Mouse (Mus musculus): ENCODE results near the gene Ankrd65. TPM values are rescaled to one million over a fixed set of nuclear protein-coding genes. Genes with fewer than 3 reads are reported as not detected.

Ankrd65 gene
- total and polyA plus RNA-seq, 3 experiments: 0.12 TPM; not detected in 2

DNA sequence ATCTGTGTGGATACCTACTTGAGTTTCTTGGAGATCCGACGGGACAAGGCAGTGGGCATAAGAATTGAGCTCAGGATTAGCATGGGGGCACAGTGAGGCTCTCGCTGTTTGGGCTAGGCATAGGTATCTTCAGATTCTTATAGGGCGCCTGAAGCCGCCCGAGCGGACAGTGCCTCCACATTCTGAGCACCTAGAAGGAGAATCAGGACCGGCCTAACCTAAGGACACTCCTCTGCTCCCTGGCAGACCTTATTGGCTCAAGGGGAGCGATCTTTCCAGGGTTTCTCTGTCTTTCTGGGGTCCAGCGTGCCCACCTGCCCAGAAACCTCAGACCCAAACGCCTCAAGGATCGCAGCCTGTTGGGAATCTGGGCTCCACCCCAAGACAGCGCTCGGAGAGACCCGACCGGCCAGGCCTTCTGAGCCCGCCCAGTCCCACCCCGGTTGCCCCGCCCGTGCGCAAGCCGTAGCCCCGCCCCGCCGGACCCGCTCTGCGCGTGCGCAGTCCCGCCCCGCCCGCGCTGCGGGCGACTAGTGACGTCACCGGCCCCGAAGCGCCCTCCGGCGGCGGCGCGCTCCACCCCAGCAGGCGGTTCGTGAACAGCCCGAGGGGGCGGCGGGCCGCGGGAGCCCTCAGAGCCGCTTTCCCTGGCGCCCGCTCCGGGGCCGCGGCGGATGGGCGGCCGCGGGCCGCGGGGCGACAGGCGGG is 56.8 kb downstream of the Ankrd65 start, which contains the start of gene Dvl1 (continued):
- no peak for TF ChIP-seq CHD2 (IDR thresholded peaks at IDR 0.05; ENCODE audit: low read length)
- TF ChIP-seq ZKSCAN1 (IDR thresholded peaks at IDR 0.05; ENCODE audit: low read depth, low read length): no peak
- no peak for TF ChIP-seq MAFK (IDR thresholded peaks at IDR 0.05; ENCODE audit: borderline replicate concordance, low read depth, low read length)
- no peak for TF ChIP-seq USF2 (IDR thresholded peaks at IDR 0.05; ENCODE audit: borderline replicate concordance in 1 of 2, insufficient read depth in 1 of 2, low read depth in 1 of 2, low read length in 2 of 2)
- no peak for TF ChIP-seq HCFC1 (IDR thresholded peaks at IDR 0.05; ENCODE audit: low read depth, low read length)
- peak; percentile 8; the same call in 1 of the 2 replicates for TF ChIP-seq SIN3A (IDR thresholded peaks at IDR 0.05; ENCODE audit: low read length)
- peak; percentile 15; the same call in 1 of the 2 replicates for TF ChIP-seq MXI1 (IDR thresholded peaks at IDR 0.05; ENCODE audit: low read depth, low read length)
- no peak for TF ChIP-seq TAL1 (IDR thresholded peaks at IDR 0.05; ENCODE audit: low read length)
- TF ChIP-seq MAX (IDR thresholded peaks at IDR 0.05; ENCODE audit: low read length): no peak
- no peak for TF ChIP-seq MYC (IDR thresholded peaks at IDR 0.05; ENCODE audit: low read depth, low read length)

DNA sequence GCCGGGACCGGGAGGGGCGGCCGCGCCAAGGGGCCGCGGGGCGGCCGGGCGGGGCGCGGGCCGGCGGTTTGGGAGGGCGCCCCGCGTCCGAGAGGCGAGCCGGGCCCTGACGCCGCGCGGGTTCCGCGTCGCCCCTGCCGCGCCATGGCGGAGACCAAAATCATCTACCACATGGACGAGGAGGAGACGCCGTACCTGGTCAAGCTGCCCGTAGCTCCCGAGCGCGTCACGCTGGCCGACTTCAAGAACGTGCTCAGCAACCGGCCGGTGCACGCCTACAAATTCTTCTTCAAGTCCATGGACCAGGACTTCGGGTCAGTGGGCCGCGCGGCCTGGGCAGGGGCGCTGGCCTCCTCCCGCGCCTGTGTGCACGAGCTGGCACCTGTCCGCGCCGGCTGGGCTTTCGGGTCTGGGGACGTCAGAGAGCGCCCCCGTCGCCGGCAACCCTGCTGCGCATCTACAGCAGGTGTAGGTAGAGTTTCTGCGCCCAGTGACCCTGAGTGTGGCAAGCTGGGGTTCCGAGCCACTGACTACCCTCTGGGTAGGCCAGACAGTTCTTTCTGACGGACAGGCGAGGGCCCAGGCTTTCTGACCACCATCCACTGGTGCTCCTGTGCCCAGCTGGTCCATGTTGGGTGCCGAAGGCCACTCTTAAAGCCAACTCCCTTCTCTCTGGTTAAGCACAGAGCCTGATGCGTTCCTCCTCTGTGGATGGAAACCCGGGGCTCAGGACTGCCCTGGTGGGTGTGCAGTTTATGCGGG is 57.5 kb downstream of the Ankrd65 start:
- DNase-seq (ENCODE audit: low read depth, low spot score): peak; percentile 52
- TF ChIP-seq CTCF (IDR thresholded peaks at IDR 0.05 in 2 of 3, conservative IDR thresholded peaks at IDR 0.05 in 1 of 3; ENCODE audit: control insufficient read depth in 1 of 3, insufficient read depth in 1 of 3, low read depth in 2 of 3, low read length in 3 of 3, poor library complexity in 1 of 3, severe bottlenecking in 1 of 3): peak in 1 of 3 experiments; percentile 34; a peak in 1 of 6 replicates
- TF ChIP-seq USF2 (IDR thresholded peaks at IDR 0.05; ENCODE audit: borderline replicate concordance in 1 of 2, insufficient read depth in 1 of 2, low read depth in 1 of 2, low read length in 2 of 2): no peak
- TF ChIP-seq MXI1 (IDR thresholded peaks at IDR 0.05; ENCODE audit: low read depth, low read length): peak; percentile 68; the same call in 1 of the 2 replicates
- 0 out of 2 replicates have a peak, but pooled peaks have one; percentile 5 for TF ChIP-seq NRF1 (IDR thresholded peaks at IDR 0.05; ENCODE audit: insufficient read depth, low read depth, low read length, poor library complexity, severe bottlenecking)
- no peak overlapping the region for H3K27ac ChIP-seq (ENCODE audit: control insufficient read depth, low read depth, low read length)
- H3K79me2 ChIP-seq (ENCODE audit: control insufficient read depth, insufficient read depth, low read length, poor library complexity): peaks cover 47% of the 10 kb centered on the region
- H3K9me3 ChIP-seq (replicated peaks; ENCODE audit: insufficient read depth, low read length): no peaks in the 10 kb centered on the region
- no peaks in the 10 kb centered on the region for H3K27me3 ChIP-seq (ENCODE audit: control insufficient read depth in 1 of 2, insufficient read depth in 2 of 2, low read length in 2 of 2)
- peak overlapping the region; percentile 82 for H3K9ac ChIP-seq (ENCODE audit: control insufficient read depth, low read depth, low read length, poor library complexity, severe bottlenecking)
- H3K4me3 ChIP-seq (ENCODE audit: control insufficient read depth in 1 of 2, insufficient read depth in 1 of 2, low read depth in 2 of 2, low read length in 2 of 2): peak overlapping the region; percentile 75 to 98
- peaks cover 0 to 15% of the 10 kb centered on the region in 2 experiments; a peak in 3 of 4 replicates for H3K36me3 ChIP-seq (ENCODE audit: control insufficient read depth in 1 of 2, insufficient read depth in 2 of 2, low read length in 2 of 2)
- peaks cover 19 to 34% of the 10 kb centered on the region in 2 experiments for H3K4me1 ChIP-seq (ENCODE audit: control insufficient read depth in 1 of 2, insufficient read depth in 2 of 2, low read length in 2 of 2)

DNA sequence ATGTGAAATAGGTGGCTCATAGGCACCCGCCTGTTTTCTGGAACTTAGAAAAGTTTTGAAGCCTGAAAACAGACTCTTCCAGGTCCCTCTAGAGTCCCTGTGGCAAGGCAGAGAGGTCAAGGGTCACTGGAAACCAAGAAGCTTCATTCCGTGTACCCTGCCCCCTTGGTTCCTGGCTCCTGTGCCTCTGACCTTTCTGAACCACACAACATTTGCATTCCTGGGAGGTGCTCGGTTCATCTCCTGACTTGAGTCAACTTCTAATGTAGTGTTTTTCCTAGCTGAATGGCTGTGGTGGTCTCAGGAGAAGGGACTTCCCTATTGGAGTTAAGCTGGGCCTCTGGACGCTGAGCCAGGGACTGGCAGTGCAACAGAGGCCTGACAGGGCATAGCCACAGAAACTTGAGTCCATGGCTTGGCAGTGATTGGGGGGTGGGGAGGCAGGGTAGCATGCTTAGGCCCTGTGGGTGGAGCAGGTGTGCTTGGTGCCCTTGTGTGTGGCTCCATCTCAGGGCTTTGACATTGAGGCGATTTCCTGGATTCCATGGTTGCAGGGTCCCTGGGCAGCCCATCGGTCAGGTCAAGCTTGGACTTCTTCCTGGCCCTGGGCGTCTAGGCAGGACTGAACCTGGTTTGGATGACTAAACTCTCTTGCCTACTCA is 58.3 kb downstream of the Ankrd65 start:
- TF ChIP-seq POLR2AphosphoS5 (IDR thresholded peaks at IDR 0.05; ENCODE audit: borderline replicate concordance, low read depth, low read length) (no peak), EP300 (IDR thresholded peaks at IDR 0.05; ENCODE audit: low read depth in 1 of 2, low read length in 2 of 2) (no peak), MAZ (IDR thresholded peaks at IDR 0.05; ENCODE audit: low read depth, low read length) (no peak), SIN3A (IDR thresholded peaks at IDR 0.05; ENCODE audit: low read length) (no peak), MEF2A (IDR thresholded peaks at IDR 0.05; ENCODE audit: extremely low read depth, insufficient replicate concordance, low read depth, low read length, poor library complexity, severe bottlenecking) (no peak), TCF12 (IDR thresholded peaks at IDR 0.05; ENCODE audit: low read depth, low read length) (no peak)
- Histone ChIP-seq H3K4me3 (ENCODE audit: control insufficient read depth in 1 of 2, insufficient read depth in 1 of 2, low read depth in 2 of 2, low read length in 2 of 2) (peak overlapping the region; percentile 75 to 98), H3K9ac (ENCODE audit: control insufficient read depth, low read depth, low read length, poor library complexity, severe bottlenecking) (peak overlapping the region; percentile 82), H3K9me3 (replicated peaks; ENCODE audit: insufficient read depth, low read length) (no peaks in the 10 kb centered on the region), H3K27ac (ENCODE audit: control insufficient read depth, low read depth, low read length) (no peak overlapping the region), H3K27me3 (ENCODE audit: control insufficient read depth in 1 of 2, insufficient read depth in 2 of 2, low read length in 2 of 2) (no peaks in the 10 kb centered on the region), H3K4me1 (ENCODE audit: control insufficient read depth in 1 of 2, insufficient read depth in 2 of 2, low read length in 2 of 2) (peaks cover 19 to 34% of the 10 kb centered on the region in 2 experiments), H3K79me2 (ENCODE audit: control insufficient read depth, insufficient read depth, low read length, poor library complexity) (peaks cover 47% of the 10 kb centered on the region), H3K36me3 (ENCODE audit: control insufficient read depth in 1 of 2, insufficient read depth in 2 of 2, low read length in 2 of 2) (peaks cover under 1 to 15% of the 10 kb centered on the region in 2 experiments; a peak in 3 of 4 replicates)
- DNase-seq (ENCODE audit: low read depth, low spot score): no peak

Measured in MEL (cell line).